Mouse (Mus musculus): ENCODE measurements around the gene Cryba1. TPM values are rescaled to one million over a fixed set of nuclear protein-coding genes. Genes with fewer than 3 reads are reported as not detected.
"Not testable (repeated sequence)": the region's sequence is repeated elsewhere in the genome, so short reads cannot be mapped to it uniquely, and the experiment has no call there.

The Cryba1 gene
- polyA plus RNA-seq, 1 experiment from 2014 or later = not detected

- Histone ChIP-seq H3K27me3 (no peaks in the 10 kb centered on the region), H3K4me3 (no peak overlapping the region), H3K4me1 (no peaks in the 10 kb centered on the region), H3K9ac (no peak overlapping the region), H3K27ac (no peak overlapping the region), H3K9me3 (no peaks in the 10 kb centered on the region), H3K36me3 (no peaks in the 10 kb centered on the region), H3K4me2 (replicated peaks) (no peak overlapping the region)
- WGBS = 66% methylated on average over 5 of the region's 5 CpGs
- no peak for ATAC-seq (ENCODE audit: low FRiP score, low read depth)
Observed at GRCm38 (mm10) chr11:77752525-77752924, 27.4 kb upstream of the Cryba1 start.

- H3K4me1 ChIP-seq = no peaks in the 10 kb centered on the region
- no peak for ATAC-seq (ENCODE audit: low FRiP score, low read depth)
- no peaks in the 10 kb centered on the region for H3K9me3 ChIP-seq
- H3K4me2 ChIP-seq (replicated peaks) = no peak overlapping the region
- no peaks in the 10 kb centered on the region for H3K27me3 ChIP-seq
- H3K9ac ChIP-seq = no peak overlapping the region
- no peak overlapping the region for H3K4me3 ChIP-seq
- WGBS = 80% methylated on average over 5 of the region's 5 CpGs
- H3K36me3 ChIP-seq = no peaks in the 10 kb centered on the region
- no peak overlapping the region for H3K27ac ChIP-seq
Observed at GRCm38 (mm10) chr11:77748996-77749395, 23.9 kb upstream of the Cryba1 start.

DNA sequence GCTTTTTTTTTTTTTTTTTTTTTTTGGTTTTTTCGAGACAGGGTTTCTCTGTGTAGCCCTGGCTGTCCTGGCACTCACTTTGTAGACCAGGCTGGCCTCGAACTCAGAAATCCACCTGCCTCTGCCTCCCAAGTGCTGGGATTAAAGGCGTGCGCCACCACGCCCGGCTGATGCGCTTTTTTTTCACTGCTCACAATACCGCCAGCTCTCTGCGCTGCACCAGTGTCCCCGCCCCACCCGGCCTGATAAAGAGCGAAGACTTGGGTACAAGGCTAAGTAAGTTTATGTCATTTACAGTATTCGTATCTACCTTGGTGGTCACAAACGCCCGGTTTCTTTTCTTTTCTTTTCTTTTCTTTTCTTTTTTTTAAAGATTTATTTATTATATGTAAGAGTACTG lies 22.0 kb upstream of the Cryba1 start:
- H3K27ac ChIP-seq; H3K36me3 ChIP-seq; H3K4me3 ChIP-seq; H3K27me3 ChIP-seq; H3K9me3 ChIP-seq; H3K4me2 ChIP-seq (replicated peaks); H3K4me1 ChIP-seq; H3K9ac ChIP-seq; ATAC-seq (ENCODE audit: low FRiP score, low read depth): not testable (repeated sequence)
- 96% methylated on average over 14 of the region's 15 CpGs for WGBS

GRCm38 (mm10) chr11:77746652-77747051 lies 21.6 kb upstream of the Cryba1 start:
- no peaks in the 10 kb centered on the region for H3K4me1 ChIP-seq
- H3K27ac ChIP-seq = no peak overlapping the region
- H3K36me3 ChIP-seq = no peaks in the 10 kb centered on the region
- no peaks in the 10 kb centered on the region for H3K27me3 ChIP-seq
- no peak for ATAC-seq (ENCODE audit: low FRiP score, low read depth)
- H3K9ac ChIP-seq = no peak overlapping the region
- no peak overlapping the region for H3K4me3 ChIP-seq
- no peaks in the 10 kb centered on the region for H3K9me3 ChIP-seq
- WGBS = 88% methylated on average over 4 of the region's 4 CpGs
- no peak overlapping the region for H3K4me2 ChIP-seq (replicated peaks)

- no peak overlapping the region for H3K4me3 ChIP-seq
- 37% methylated on average over 6 of the region's 6 CpGs for WGBS
- no peak overlapping the region for H3K4me2 ChIP-seq (replicated peaks)
- no peak overlapping the region for H3K27ac ChIP-seq
- no peaks in the 10 kb centered on the region for H3K4me1 ChIP-seq
- H3K9me3 ChIP-seq = no peaks in the 10 kb centered on the region
- no peak overlapping the region for H3K9ac ChIP-seq
- no peaks in the 10 kb centered on the region for H3K36me3 ChIP-seq
- no peaks in the 10 kb centered on the region for H3K27me3 ChIP-seq
- no peak for ATAC-seq (ENCODE audit: low FRiP score, low read depth)
Observed at GRCm38 (mm10) chr11:77743966-77744365, 18.9 kb upstream of the Cryba1 start.

DNA sequence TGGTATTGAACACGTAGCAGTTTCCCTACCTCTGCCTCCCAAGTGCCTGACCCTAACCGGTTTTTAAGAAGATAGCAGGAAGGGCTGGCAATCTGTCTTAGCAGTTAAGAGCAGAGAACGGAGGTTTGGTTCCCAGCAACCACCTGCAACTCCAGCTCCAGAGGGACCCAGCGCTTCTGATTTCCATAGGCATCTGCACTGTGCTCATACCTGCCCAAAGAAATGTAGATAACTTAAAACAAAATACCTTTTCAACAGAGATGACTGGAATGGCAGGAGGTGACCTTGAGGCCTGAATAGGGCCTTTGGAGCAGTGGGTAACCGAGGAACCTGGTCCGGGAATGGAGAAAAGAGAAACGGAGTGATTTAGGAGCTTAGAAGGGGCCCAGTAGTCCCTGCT lies 13.5 kb upstream of the Cryba1 start:
- no peaks in the 10 kb centered on the region for H3K9me3 ChIP-seq
- H3K36me3 ChIP-seq = no peaks in the 10 kb centered on the region
- H3K27ac ChIP-seq = no peak overlapping the region
- H3K4me1 ChIP-seq = no peaks in the 10 kb centered on the region
- no peak overlapping the region for H3K4me2 ChIP-seq (replicated peaks)
- no peak overlapping the region for H3K9ac ChIP-seq
- WGBS = 45% methylated on average over 7 of the region's 7 CpGs
- no peaks in the 10 kb centered on the region for H3K27me3 ChIP-seq
- ATAC-seq (ENCODE audit: low FRiP score, low read depth) = no peak
- H3K4me3 ChIP-seq = no peak overlapping the region

GRCm38 (mm10) chr11:77737289-77737688 lies 12.2 kb upstream of the Cryba1 start:
- ATAC-seq (ENCODE audit: low FRiP score, low read depth) = no peak
- no peaks in the 10 kb centered on the region for H3K27me3 ChIP-seq
- H3K4me3 ChIP-seq = no peak overlapping the region

DNA sequence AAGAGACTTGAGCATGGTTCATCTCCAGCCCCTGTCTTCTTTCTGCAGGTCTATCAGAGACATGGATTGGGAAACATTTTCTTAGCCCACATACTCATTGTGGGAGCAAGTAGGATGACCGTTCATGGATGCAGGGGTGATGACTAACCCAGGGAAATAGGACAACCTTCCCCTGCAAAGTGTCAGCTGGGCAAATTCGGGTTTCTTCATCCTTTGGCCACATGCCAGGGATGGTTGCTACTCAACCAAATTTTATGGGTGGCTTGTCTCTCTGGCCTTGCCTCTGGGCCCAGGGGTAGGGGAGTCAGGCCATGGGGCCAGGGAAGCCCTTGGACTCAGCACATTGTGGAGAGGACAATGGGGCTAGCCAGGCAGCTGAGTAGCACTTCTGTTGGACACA lies 3.5 kb upstream of the Cryba1 start:
- WGBS = 64% methylated on average over 2 of the region's 2 CpGs
- Histone ChIP-seq H3K9me3 (no peaks in the 10 kb centered on the region), H3K4me3 (no peak overlapping the region), H3K9ac (no peak overlapping the region), H3K4me2 (replicated peaks) (no peak overlapping the region), H3K4me1 (no peaks in the 10 kb centered on the region), H3K36me3 (no peaks in the 10 kb centered on the region), H3K27ac (no peak overlapping the region), H3K27me3 (no peaks in the 10 kb centered on the region)
- ATAC-seq (ENCODE audit: low FRiP score, low read depth) = no peak

More at GRCm38 (mm10) chr11:77737289-77737688, 12.2 kb upstream of the Cryba1 start:
- Histone ChIP-seq H3K36me3 (no peaks in the 10 kb centered on the region), H3K27ac (no peak overlapping the region), H3K9me3 (no peaks in the 10 kb centered on the region), H3K4me1 (no peaks in the 10 kb centered on the region), H3K4me2 (replicated peaks) (no peak overlapping the region), H3K9ac (no peak overlapping the region)
- 1% methylated on average over 6 of the region's 6 CpGs for WGBS

DNA sequence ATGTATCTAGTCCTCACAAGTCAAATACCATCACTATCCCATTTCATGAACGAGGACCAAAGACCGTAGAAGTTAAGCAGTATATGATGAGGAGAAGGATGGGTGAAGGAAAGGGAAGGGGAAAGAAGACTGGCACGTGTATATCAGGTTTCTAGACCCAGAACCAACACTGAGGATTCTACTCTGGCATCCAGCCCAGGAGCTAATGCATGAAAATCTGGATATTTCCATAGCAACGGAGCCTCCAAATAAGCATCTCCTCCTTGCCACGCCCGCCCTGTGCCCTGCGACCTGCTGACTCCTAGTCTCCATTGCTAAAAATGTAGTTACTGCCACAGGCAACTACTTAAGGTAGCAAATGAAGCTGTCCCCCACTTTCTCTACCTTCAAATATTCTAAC lies 317 bp downstream of the Cryba1 start:
- WGBS = 83% methylated on average over 7 of the region's 7 CpGs
- no peak overlapping the region for H3K9ac ChIP-seq

GRCm38 (mm10) chr11:77721389-77721788 lies 3.7 kb downstream of the Cryba1 start:
- WGBS = 92% methylated on average over 4 of the region's 4 CpGs
- no peak overlapping the region for H3K4me3 ChIP-seq
- H3K9ac ChIP-seq = no peak overlapping the region
- H3K36me3 ChIP-seq = peaks cover 9% of the 10 kb centered on the region; the same call in 1 of the 2 replicates
- H3K27ac ChIP-seq = no peak overlapping the region
- H3K27me3 ChIP-seq = no peaks in the 10 kb centered on the region
- no peaks in the 10 kb centered on the region for H3K9me3 ChIP-seq
- no peak overlapping the region for H3K4me2 ChIP-seq (replicated peaks)
- no peak for ATAC-seq (ENCODE audit: low FRiP score, low read depth)
- H3K4me1 ChIP-seq = no peaks in the 10 kb centered on the region

More for the DNA sequence above, 317 bp downstream of the Cryba1 start:
- Histone ChIP-seq H3K4me3 (no peak overlapping the region), H3K36me3 (no peaks in the 10 kb centered on the region), H3K27me3 (no peaks in the 10 kb centered on the region), H3K4me1 (no peaks in the 10 kb centered on the region), H3K27ac (no peak overlapping the region), H3K4me2 (replicated peaks) (no peak overlapping the region), H3K9me3 (no peaks in the 10 kb centered on the region)
- ATAC-seq (ENCODE audit: low FRiP score, low read depth) = no peak

DNA sequence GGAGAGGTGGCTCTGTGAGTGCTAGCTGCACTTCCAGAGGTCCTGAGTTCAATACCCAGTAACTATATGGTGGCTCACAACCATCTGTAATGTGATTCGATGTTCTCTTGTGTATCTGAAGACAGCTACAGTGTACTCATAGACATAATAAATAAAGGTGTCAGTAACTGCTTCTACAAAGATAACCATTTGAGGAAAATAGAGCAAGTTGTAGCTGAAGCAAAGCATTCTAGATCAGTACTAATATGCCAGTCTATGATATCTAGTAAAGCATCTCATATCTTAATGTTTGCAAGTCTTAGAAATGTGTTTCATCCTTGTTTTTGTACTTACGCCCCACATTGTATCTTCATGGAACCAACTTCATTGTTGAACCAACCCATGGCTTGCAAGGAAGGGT lies 6.0 kb downstream of the Cryba1 start:
- no peak overlapping the region for H3K9ac ChIP-seq
- H3K4me2 ChIP-seq (replicated peaks) = no peak overlapping the region
- H3K4me1 ChIP-seq = no peaks in the 10 kb centered on the region
- H3K36me3 ChIP-seq = peaks cover 10% of the 10 kb centered on the region; the same call in 1 of the 2 replicates
- no peaks in the 10 kb centered on the region for H3K27me3 ChIP-seq
- no peaks in the 10 kb centered on the region for H3K9me3 ChIP-seq
- no peak for ATAC-seq (ENCODE audit: low FRiP score, low read depth)
- H3K4me3 ChIP-seq = no peak overlapping the region
- 98% methylated on average over 2 of the region's 2 CpGs for WGBS
- H3K27ac ChIP-seq = no peak overlapping the region

- Histone ChIP-seq H3K27ac (no peak overlapping the region), H3K36me3 (peaks cover 20% of the 10 kb centered on the region; the same call in 1 of the 2 replicates), H3K4me3 (no peak overlapping the region), H3K9me3 (no peaks in the 10 kb centered on the region), H3K4me2 (replicated peaks) (no peak overlapping the region), H3K27me3 (no peaks in the 10 kb centered on the region), H3K4me1 (no peaks in the 10 kb centered on the region), H3K9ac (no peak overlapping the region)
- 95% methylated on average over 3 of the region's 3 CpGs for WGBS
- no peak for ATAC-seq (ENCODE audit: low FRiP score, low read depth)
Observed at GRCm38 (mm10) chr11:77713736-77714135, 11.3 kb downstream of the Cryba1 start.

GRCm38 (mm10) chr11:77709039-77709438 lies 16.0 kb downstream of the Cryba1 start:
- no peak for ATAC-seq (ENCODE audit: low FRiP score, low read depth)
- H3K4me2 ChIP-seq (replicated peaks) = no peak overlapping the region
- H3K4me3 ChIP-seq = no peak overlapping the region
- WGBS = 75% methylated on average over 3 of the region's 3 CpGs
- no peaks in the 10 kb centered on the region for H3K9me3 ChIP-seq
- H3K36me3 ChIP-seq = peaks cover 43% of the 10 kb centered on the region
- no peaks in the 10 kb centered on the region for H3K4me1 ChIP-seq
- H3K27me3 ChIP-seq = no peaks in the 10 kb centered on the region
- no peak overlapping the region for H3K9ac ChIP-seq
- no peak overlapping the region for H3K27ac ChIP-seq
